Comparison of ENCODE assay signal across 37 mouse cellular contexts in genomic region chr3:92778799-92779198, GRCm38 (mm10). TPM values are rescaled to one million over a fixed set of nuclear protein-coding genes. Genes with fewer than 3 reads are reported as not detected.
"Had no signal": no experiment of that assay in that cellular context is flagged by ENCODE, and none has a peak within 500 bp of the region (broad histone marks: within the 10 kb centered on the region; RNA-seq: fewer than 3 reads in every experiment).

Gene Lce1i (minus strand): TSS chr3:92778899.

- H3K4me1 ChIP-seq: limb, embryonic 10.5 days; limb, embryonic 12.5 days; limb, embryonic 13.5 days; limb, embryonic 15.5 days; liver, embryonic 12.5 days; liver, embryonic 13.5 days; liver, embryonic 15.5 days; lung, embryonic 15.5 days; megakaryocyte, embryonic 14.5 days; midbrain, embryonic 10.5 days; midbrain, embryonic 12.5 days; midbrain, embryonic 13.5 days; midbrain, embryonic 15.5 days had no signal

- H3K27me3 ChIP-seq: limb, embryonic 12.5 days; limb, embryonic 13.5 days; limb, embryonic 15.5 days; liver, embryonic 12.5 days; liver, embryonic 13.5 days; liver, embryonic 15.5 days; lung, embryonic 15.5 days; megakaryocyte, embryonic 14.5 days; midbrain, embryonic 12.5 days; midbrain, embryonic 13.5 days; midbrain, embryonic 15.5 days had no signal

- H3K4me2 ChIP-seq: limb, embryonic 12.5 days; limb, embryonic 13.5 days; limb, embryonic 15.5 days; liver, embryonic 11.5 days; liver, embryonic 12.5 days; liver, embryonic 13.5 days; liver, embryonic 15.5 days; lung, embryonic 14.5 days; lung, embryonic 15.5 days; midbrain, embryonic 11.5 days; midbrain, embryonic 12.5 days; midbrain, embryonic 13.5 days; midbrain, embryonic 15.5 days had no signal

- H3K36me3 ChIP-seq: limb, embryonic 10.5 days; limb, embryonic 12.5 days; limb, embryonic 13.5 days; limb, embryonic 15.5 days; liver, embryonic 12.5 days; liver, embryonic 13.5 days; liver, embryonic 15.5 days; lung, embryonic 15.5 days; midbrain, embryonic 10.5 days; midbrain, embryonic 12.5 days; midbrain, embryonic 13.5 days; midbrain, embryonic 15.5 days had no signal

- H3K9ac ChIP-seq: limb, embryonic 12.5 days; limb, embryonic 13.5 days; limb, embryonic 15.5 days; liver, embryonic 12.5 days; liver, embryonic 13.5 days; liver, embryonic 14.5 days; liver, embryonic 15.5 days; liver, postnatal 0 days; lung, embryonic 14.5 days; lung, embryonic 15.5 days; midbrain, embryonic 12.5 days; midbrain, embryonic 13.5 days; midbrain, embryonic 15.5 days had no signal

- H3K4me3 ChIP-seq: left cerebral cortex, adult 2 months; limb, embryonic 10.5 days; limb, embryonic 12.5 days; limb, embryonic 13.5 days; limb, embryonic 15.5 days; liver, embryonic 12.5 days; liver, embryonic 13.5 days; liver, embryonic 15.5 days; lung, embryonic 15.5 days; megakaryocyte, embryonic 14.5 days; midbrain, embryonic 10.5 days; midbrain, embryonic 12.5 days; midbrain, embryonic 13.5 days; midbrain, embryonic 15.5 days; myocyte had no signal

- ATAC-seq: liver, embryonic 12.5 days; liver, postnatal 0 days; lung, postnatal 0 days; midbrain, embryonic 13.5 days; midbrain, embryonic 15.5 days; midbrain, embryonic 16.5 days had no signal

- H3K27ac ChIP-seq: left cerebral cortex, adult 2 months; limb, embryonic 10.5 days; limb, embryonic 12.5 days; limb, embryonic 13.5 days; limb, embryonic 15.5 days; liver, embryonic 12.5 days; liver, embryonic 13.5 days; liver, embryonic 14.5 days; liver, embryonic 15.5 days; lung, embryonic 15.5 days; macrophage; midbrain, embryonic 10.5 days; midbrain, embryonic 12.5 days; midbrain, embryonic 13.5 days; midbrain, embryonic 15.5 days had no signal

- DNase-seq: left cerebral cortex, postnatal 4 days; liver; liver, embryonic 13.5 days; liver, postnatal 0 days; lung, embryonic 14.5 days; lung, postnatal 10 days; lung, postnatal 14 days; lung, postnatal 36 days; lung, postnatal 4 days; midbrain, embryonic 14.5 days had no signal

- H3K9me3 ChIP-seq: limb, embryonic 10.5 days; limb, embryonic 12.5 days; limb, embryonic 13.5 days; limb, embryonic 15.5 days; liver, embryonic 12.5 days; liver, embryonic 13.5 days; liver, embryonic 15.5 days; lung, embryonic 15.5 days; megakaryocyte, embryonic 14.5 days; midbrain, embryonic 10.5 days; midbrain, embryonic 12.5 days; midbrain, embryonic 13.5 days; midbrain, embryonic 15.5 days had no signal

RNA-seq across cellular contexts. Expression of gene Lce1i, which starts in this region (rescaled TPM):
- polyA plus RNA-seq: limb, embryonic 10.5 days; limb, embryonic 11.5 days; limb, embryonic 12.5 days; limb, embryonic 13.5 days; limb, embryonic 14.5 days; liver, adult 2 months; liver, embryonic 11.5 days; liver, embryonic 12.5 days; liver, embryonic 13.5 days; liver, embryonic 14.5 days; liver, embryonic 15.5 days; liver, embryonic 16.5 days; liver, postnatal 0 days; lung, embryonic 14.5 days; lung, embryonic 15.5 days; lung, embryonic 16.5 days; lung, postnatal 0 days; macrophage; midbrain, embryonic 10.5 days; midbrain, embryonic 11.5 days; midbrain, embryonic 12.5 days; midbrain, embryonic 13.5 days; midbrain, embryonic 14.5 days; midbrain, embryonic 15.5 days; midbrain, embryonic 16.5 days; midbrain, postnatal 0 days; myocyte; neural tube, embryonic 11.5 days had no signal
